Mouse (Mus musculus): ENCODE results near the gene Lgalsl.
A peak's percentile ranks its signal among the peaks of the same experiment; 100 is the strongest.

Lgalsl gene

DNA sequence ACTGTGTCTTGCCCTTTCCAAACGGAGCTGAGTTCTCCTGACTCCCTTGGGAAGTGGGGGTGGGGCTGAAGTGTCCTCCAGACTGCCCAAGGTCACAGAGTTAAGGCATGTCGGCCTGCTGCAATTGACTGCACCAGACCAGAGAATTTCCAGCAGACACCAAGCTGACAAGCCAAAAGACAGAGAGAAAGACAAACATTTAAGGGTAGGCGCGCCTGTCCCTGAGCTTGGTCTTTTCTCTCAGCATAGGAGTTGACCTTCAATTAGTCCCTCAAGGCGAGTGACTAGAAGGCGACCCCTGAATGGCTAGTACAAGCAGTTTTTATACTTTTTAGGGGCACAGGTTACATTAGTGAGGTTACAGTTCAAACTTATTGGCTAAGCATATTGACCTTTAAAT is 46.1 kb downstream of the Lgalsl start:
- no peak for DNase-seq (ENCODE audit: extremely low read depth, low read depth)

DNA sequence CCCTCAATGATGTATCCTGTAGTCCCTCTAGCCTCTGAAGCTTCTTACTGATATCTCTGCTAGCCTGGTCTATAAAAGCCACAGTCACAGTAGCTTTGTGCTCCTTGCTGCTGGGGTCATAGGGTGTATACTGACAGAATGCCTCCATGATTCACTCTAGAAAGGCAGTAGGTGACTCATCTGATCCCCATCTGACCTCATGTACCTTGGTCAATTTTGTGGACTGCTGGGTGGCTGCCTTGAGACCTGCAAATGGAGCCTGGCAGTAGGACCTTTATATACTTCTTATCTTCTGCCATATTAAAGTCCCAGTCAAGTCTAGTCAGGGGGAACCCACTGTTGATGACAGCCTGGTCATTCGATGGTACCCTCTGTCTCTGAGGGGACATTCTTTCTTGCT is 47.4 kb downstream of the Lgalsl start:
- DNase-seq (ENCODE audit: extremely low read depth, low read depth), result no peak

DNA sequence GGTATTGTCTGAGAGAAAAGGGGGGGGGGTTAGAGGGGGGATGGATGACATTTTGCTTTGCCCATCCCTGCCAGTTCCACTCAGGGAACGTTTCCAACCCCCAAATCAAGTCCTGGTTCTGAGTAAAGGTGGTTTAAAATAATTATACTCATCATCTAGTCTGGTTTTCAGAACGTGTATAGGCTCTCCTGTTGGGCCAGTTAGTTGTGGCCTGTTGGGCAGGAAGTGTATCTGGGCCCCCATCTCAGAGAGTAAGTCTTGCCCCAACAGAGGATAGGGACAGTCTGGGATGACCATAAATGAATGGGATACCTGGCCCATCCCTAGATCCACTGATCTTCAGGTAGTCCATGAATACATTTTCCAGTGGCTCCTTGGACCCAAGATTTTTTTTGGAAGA is 48.2 kb downstream of the Lgalsl start:
- DNase-seq (ENCODE audit: extremely low read depth, low read depth), result no peak

DNA sequence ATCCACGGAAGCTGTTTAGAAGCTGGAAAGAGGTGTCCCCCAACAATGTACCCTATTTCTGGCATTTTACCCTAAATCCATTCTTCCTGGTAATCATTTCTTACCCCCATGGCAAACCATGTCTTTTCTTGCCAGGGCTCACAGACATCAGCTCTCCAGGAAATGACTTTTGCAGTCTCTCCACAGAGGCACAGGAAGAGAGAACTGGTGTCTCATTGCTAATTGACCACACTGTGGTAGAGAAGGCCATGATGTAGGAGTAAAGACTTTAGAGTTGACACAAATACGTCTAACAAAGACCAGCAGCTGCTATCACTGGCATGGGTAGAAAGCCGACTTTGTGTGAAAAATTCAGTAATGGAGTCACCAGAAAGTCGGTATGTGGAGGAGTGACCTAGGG is 50.5 kb downstream of the Lgalsl start:
- no peak for DNase-seq (ENCODE audit: extremely low read depth, low read depth)

- DNase-seq (ENCODE audit: extremely low read depth, low read depth), result peak; percentile 81
Measured at GRCm38 (mm10) chr11:20778861-20779563, 51.8 kb downstream of the Lgalsl start.

GRCm38 (mm10) chr11:20778298-20778697 is 52.6 kb downstream of the Lgalsl start:
- peak; percentile 71 for DNase-seq (ENCODE audit: extremely low read depth, low read depth)

DNA sequence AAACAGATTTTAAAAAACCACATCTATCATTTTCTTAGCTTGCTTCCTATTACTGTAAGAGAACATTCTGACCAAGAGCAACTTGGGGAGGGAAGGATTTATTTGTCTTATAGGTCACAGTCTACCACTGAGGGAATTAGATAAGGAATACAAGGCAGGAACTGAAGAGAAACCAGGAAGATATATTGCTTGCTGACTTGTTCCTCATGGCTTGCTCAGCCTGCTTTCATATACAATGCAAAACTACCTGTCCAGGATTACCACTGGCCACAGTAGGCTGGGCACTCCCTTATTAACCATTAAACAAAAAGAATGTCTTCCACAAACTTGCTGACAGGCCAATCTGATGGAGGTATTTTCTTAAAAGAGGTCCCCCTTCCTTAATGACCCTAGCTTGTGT is 54.2 kb downstream of the Lgalsl start:
- no peak for DNase-seq (ENCODE audit: extremely low read depth, low read depth)
